Mouse (Mus musculus): Measurements from ENCODE around the gene Erc2.

DNA sequence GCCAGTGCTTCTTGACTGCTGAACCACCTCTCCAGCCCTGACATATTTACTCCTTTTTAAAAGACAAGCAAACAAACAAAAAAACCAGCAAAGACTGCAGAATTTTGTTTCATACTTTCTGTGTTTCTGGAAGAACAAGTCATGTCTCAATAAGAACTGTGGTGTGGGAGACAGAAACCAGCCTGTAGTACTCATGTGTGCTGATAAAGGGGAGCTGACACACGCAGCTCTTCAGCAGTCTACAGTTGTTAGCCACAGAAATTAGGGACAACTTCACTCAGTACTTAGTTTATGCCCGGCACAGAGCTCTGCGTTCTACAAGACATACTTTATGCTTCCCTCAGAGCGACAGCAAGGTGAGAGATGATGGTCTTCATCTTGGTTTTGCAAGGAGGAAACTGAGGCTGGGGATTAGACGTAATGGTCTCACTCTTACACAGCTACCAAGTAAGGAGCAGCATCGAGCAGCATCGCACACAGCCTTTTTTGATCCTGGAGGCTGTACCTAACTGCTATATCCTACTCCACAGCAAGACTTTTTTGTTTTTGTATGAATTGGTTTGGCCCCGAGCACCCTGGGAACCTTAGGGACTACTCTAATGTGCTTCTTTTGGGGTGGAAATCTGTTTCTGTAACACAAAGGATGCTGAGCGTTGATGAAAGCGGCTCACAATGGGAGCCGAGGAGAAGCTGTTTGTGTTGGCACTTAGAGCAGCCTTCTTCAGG, 435.1 kb downstream of the Erc2 start:
- TF ChIP-seq CTCF (IDR thresholded peaks at IDR 0.05; ENCODE audit: low read depth): no peak
- no peak for TF ChIP-seq EP300 (IDR thresholded peaks at IDR 0.05; ENCODE audit: low read depth)

Measured in liver, postnatal 0 days (tissue).